Mouse (Mus musculus) right cerebral cortex, postnatal 10 days (tissue): ENCODE measurements at regions not wholly inside any gene's neighbourhood (a gene's known extent, or its start where the extent isn't known, plus 50 kb on each side); places are given as distances from the start of the nearest gene placed in this dataset.

Source experiments
- DNase-seq, 2 experiments: peaks; one replicate each; pipeline ENCODE4 v3.0.0; 2021; ENCODE audit warnings: low spot score in 2 of 2

DNA sequence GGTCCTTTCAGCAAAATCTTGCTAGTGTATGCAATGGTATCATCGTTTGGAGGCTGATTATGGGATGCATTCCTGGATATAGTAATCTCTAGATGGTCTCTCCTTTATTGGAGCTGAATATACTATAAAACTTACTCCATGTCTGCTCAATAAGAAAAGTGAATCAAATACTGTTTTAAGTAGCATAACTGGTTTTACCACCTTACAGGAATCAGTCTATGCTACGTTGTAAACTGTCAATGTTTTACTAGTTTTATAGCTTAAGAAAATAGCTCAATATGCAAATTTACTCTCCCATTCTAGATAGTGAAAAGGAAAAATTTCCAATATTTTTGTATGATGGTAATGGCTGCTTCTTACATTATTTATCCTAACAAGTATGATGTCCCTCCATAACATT lies 91.5 kb downstream of the 4933436I01Rik start:
- DNase-seq = no peak

DNA sequence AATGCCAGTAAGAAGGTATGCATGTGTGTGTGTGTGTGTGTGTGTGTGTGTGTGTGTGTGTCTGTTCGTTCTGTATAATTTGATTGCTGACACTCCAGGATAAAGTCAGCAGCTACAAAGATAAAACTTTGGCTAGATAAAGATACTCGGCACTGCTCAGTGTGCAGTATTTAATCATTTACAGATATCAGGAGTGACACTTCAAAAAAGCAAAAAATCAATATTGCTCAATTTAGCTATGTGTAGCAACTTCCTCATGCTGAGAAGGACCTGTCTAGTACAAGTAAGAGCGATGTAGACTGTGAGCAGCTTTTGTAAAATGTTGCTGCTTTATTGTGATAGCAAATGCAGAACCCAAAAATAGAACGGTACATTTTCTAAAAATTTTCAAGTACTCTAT lies 100.1 kb downstream of the 4933436I01Rik start:
- DNase-seq = peak in 1 of 2 experiments; percentile 18
